10 mouse cellular contexts compared by ENCODE assay signal in the genomic region with DNA sequence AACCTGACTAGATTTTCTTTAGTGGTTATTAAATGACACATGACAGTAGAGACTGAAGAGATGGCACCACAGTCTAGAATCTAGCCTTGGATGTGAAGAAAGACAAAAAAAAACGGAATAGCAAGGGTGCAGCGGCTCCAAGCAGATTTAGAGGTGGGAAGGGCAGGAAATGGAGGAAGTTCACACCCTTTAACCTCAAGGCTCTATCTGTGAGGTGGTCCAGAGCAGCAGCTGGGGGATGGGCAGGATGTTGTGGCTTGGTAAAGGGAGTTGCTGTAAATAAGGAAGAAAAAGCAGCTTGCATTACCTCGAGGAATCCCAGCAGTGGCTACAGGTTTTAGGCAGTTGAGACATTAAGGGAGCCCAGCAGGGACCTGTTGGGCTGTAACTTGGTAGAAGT. TPM values are rescaled to one million over a fixed set of nuclear protein-coding genes. Genes with fewer than 3 reads are reported as not detected.
DNase-seq lines count a peak whose midpoint lies in the region; ATAC-seq and TF ChIP-seq lines count a peak whose summit lies in the region.
"Had no signal": no experiment of that assay in that cellular context is flagged by ENCODE, and none has a peak within 500 bp of the region (broad histone marks: within the 10 kb centered on the region; RNA-seq: fewer than 3 reads in every experiment).

No protein-coding gene starts in this region.

- peaks cover 21% of the 10 kb centered on the region for H3K4me1 ChIP-seq in liver, postnatal 0 days (ENCODE audit: insufficient read depth)
- no peaks in the 10 kb centered on the region for H3K4me1 ChIP-seq in forebrain, postnatal 0 days (ENCODE audit: insufficient read depth)
- H3K4me1 ChIP-seq: neural tube, embryonic 12.5 days had no signal

- no peaks in the 10 kb centered on the region for H3K27me3 ChIP-seq in liver, postnatal 0 days (ENCODE audit: insufficient read depth, low read length)
- H3K27me3 ChIP-seq in forebrain, postnatal 0 days (ENCODE audit: insufficient read depth, low read length), result no peaks in the 10 kb centered on the region
- H3K27me3 ChIP-seq: neural tube, embryonic 12.5 days; Patski had no signal

- peak; percentile 57 for ATAC-seq in liver, postnatal 0 days
- no peak for ATAC-seq in forebrain, postnatal 0 days

- 14% methylated on average over 3 of the region's 3 CpGs for WGBS in liver, postnatal 0 days (ENCODE audit: insufficient replicate concordance)
- 45% methylated on average over 3 of the region's 3 CpGs for WGBS in forebrain, postnatal 0 days

- no peak for TF ChIP-seq EP300 in liver, postnatal 0 days (IDR thresholded peaks at IDR 0.05; ENCODE audit: low read depth)

- H3K4me2 ChIP-seq in liver, postnatal 0 days (ENCODE audit: low read depth, low read length), result peak overlapping the region; percentile 53
- no peak overlapping the region for H3K4me2 ChIP-seq in forebrain, postnatal 0 days (ENCODE audit: low read depth)
- H3K4me2 ChIP-seq: neural tube, embryonic 12.5 days had no signal

- 0 out of 2 replicates have a peak overlapping the region, but pooled peaks have one; percentile 18 for H3K9ac ChIP-seq in liver, postnatal 0 days (replicated peaks)
- H3K9ac ChIP-seq in forebrain, postnatal 0 days, result no peak overlapping the region
- H3K9ac ChIP-seq: neural tube, embryonic 12.5 days had no signal

- peak; percentile 39 for DNase-seq in embryo, embryonic 9.5 days (ENCODE audit: extremely low spot score)
- DNase-seq in embryo, embryonic 11 days, result no peak
- DNase-seq in heart, postnatal 4 days, result peak; percentile 48
- DNase-seq in liver, postnatal 0 days, result peak; percentile 67
- DNase-seq in thymus, postnatal 10 days (ENCODE audit: low spot score in 2 of 2), result peak; percentile 59 to 60
- DNase-seq in frontal cortex, postnatal 25 days (ENCODE audit: low spot score in 2 of 2), result no peak
- no peak for DNase-seq in left cerebral cortex, adult 2 months (ENCODE audit: extremely low spot score in 1 of 2, low spot score in 2 of 2)
- DNase-seq in forebrain, postnatal 0 days, result no peak

- H3K36me3 ChIP-seq in liver, postnatal 0 days (replicated peaks; ENCODE audit: insufficient read depth, low read length), result no peaks in the 10 kb centered on the region
- H3K36me3 ChIP-seq in forebrain, postnatal 0 days (ENCODE audit: insufficient read depth), result no peaks in the 10 kb centered on the region
- H3K36me3 ChIP-seq: neural tube, embryonic 12.5 days had no signal

- intact Hi-C loops in left cerebral cortex, adult 2 months (cut with DNase I), result no loop called here

- no peak for TF ChIP-seq CTCF in liver, postnatal 0 days (IDR thresholded peaks at IDR 0.05; ENCODE audit: low read depth)
- no peak for TF ChIP-seq CTCF in left cerebral cortex, adult 2 months (IDR thresholded peaks at IDR 0.05)
- TF ChIP-seq CTCF in forebrain, postnatal 0 days (IDR thresholded peaks at IDR 0.05; ENCODE audit: low read depth), result no peak

- no peaks in the 10 kb centered on the region for H3K9me3 ChIP-seq in liver, postnatal 0 days (ENCODE audit: low read length)
- H3K9me3 ChIP-seq in forebrain, postnatal 0 days (ENCODE audit: low read length), result no peaks in the 10 kb centered on the region
- H3K9me3 ChIP-seq: neural tube, embryonic 12.5 days had no signal

- H3K4me3 ChIP-seq in liver, postnatal 0 days (ENCODE audit: low read depth, low read length), result no peak overlapping the region
- H3K4me3 ChIP-seq in left cerebral cortex, adult 2 months, result no peak overlapping the region
- H3K4me3 ChIP-seq in forebrain, postnatal 0 days (ENCODE audit: low read depth, low read length), result no peak overlapping the region
- H3K4me3 ChIP-seq: neural tube, embryonic 12.5 days had no signal

- H3K27ac ChIP-seq in liver, postnatal 0 days (ENCODE audit: low read depth), result peak overlapping the region; percentile 62
- H3K27ac ChIP-seq in left cerebral cortex, adult 2 months, result no peak overlapping the region
- no peak overlapping the region for H3K27ac ChIP-seq in forebrain, postnatal 0 days (ENCODE audit: low read depth, low read length)
- H3K27ac ChIP-seq: neural tube, embryonic 12.5 days had no signal

RNA-seq across cellular contexts. Expression of a gene that starts 23.4 kb away (rescaled TPM):
- 10 to 100 TPM; 46.6 to 49.3 TPM for total RNA-seq in heart, postnatal 4 days (2021)
- polyA plus RNA-seq in liver, postnatal 0 days (2015; fragmentation: Nextera tagmentation; extraction: Ambion mirVana), result 52.5 and 56.8 TPM in 2 replicates
- total RNA-seq in left cerebral cortex, adult 2 months (2021), result 10 to 100 TPM; 47.3 to 53.0 TPM
- total RNA-seq in forebrain, postnatal 0 days (2014; rRNA removed), result 92.8 and 97.8 TPM in 2 replicates
- polyA plus RNA-seq in forebrain, postnatal 0 days (2015; fragmentation: Nextera tagmentation; extraction: Ambion mirVana), result 118 and 119 TPM in 2 replicates

RNA-seq across cellular contexts. Expression of a gene that starts 59.2 kb away (rescaled TPM):
- total RNA-seq in heart, postnatal 4 days (2021), result 100 to 1,000 TPM; 107 to 108 TPM
- polyA plus RNA-seq in liver, postnatal 0 days (2015; fragmentation: Nextera tagmentation; extraction: Ambion mirVana), result 180 and 183 TPM in 2 replicates
- total RNA-seq in left cerebral cortex, adult 2 months (2021), result 100 to 1,000 TPM; 282 to 289 TPM
- total RNA-seq in forebrain, postnatal 0 days (2014; rRNA removed), result 185 and 197 TPM in 2 replicates
- 622 and 667 TPM in 2 replicates for polyA plus RNA-seq in forebrain, postnatal 0 days (2015; fragmentation: Nextera tagmentation; extraction: Ambion mirVana)

Comparison
In these comparisons a context has a peak if more than half of its experiments do, and no peak if none do; other contexts are left out.
1. DNase-seq: peak in embryo, embryonic 9.5 days (single experiment), heart, postnatal 4 days (single experiment), liver, postnatal 0 days (single experiment) and thymus, postnatal 10 days (2 of 2); none in embryo, embryonic 11 days (single experiment), frontal cortex, postnatal 25 days (0 of 2), left cerebral cortex, adult 2 months (0 of 2) and forebrain, postnatal 0 days (single experiment).